Mouse (Mus musculus): ENCODE data around the gene H2afb2.

H2afb2 gene

DNA sequence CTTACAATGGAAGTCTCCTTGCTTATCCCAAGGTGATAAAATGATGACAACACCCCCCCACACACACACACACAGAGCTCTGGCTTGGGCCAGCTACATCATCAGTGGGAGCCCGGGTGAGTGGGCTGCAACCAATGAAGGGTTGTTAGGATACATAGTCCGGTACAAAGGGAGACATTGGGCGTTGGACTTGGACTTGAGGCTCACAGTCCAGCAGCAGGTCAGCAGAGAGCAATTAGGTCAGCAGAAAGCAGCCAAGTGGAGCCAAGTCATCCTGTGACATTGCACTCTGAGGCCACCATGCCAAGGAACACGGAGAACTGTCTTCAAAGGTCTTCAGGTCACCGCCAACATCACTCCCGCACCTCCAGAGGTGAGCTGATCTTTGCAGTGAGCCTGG, at the start of gene H2afb2:
H2afb2 (plus strand) TSS at position 301 of the 400 bp plus-strand sequence.
- no peak for DNase-seq
